Mouse (Mus musculus): ENCODE results near the gene Zfp958.

DNA sequence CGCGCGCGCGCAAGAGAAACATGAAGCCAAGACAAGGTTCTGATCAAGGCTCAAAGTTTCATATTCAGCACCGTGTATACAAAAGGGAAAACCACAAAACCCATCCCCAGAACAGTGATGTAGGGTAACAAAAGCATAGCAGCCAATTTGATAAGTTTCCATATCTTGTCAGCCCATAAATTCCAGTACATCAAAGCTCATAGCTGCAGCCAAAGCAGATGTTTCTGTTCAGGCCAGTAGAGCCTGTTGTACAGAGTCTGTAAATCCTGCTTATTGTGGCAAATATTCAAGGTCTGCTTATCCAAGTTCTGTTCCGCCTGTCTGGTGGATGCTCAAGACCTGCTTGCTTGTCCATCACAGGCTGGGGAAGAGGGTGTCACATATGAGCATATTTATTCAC, 4.1 kb upstream of the Zfp958 start:
- no peak for TF ChIP-seq POLR2A (IDR thresholded peaks at IDR 0.05; ENCODE audit: borderline replicate concordance, low read depth, low read length)
- no peak for TF ChIP-seq CTCF (IDR thresholded peaks at IDR 0.05; ENCODE audit: low read depth, low read length)
